Mouse (Mus musculus): ENCODE measurements around the gene Zfp831. TPM values are rescaled to one million over a fixed set of nuclear protein-coding genes. Genes with fewer than 3 reads are reported as not detected.

The Zfp831 gene
- total RNA-seq, 2 experiments from 2014 or later = 16.4 to 19.0 TPM

DNA sequence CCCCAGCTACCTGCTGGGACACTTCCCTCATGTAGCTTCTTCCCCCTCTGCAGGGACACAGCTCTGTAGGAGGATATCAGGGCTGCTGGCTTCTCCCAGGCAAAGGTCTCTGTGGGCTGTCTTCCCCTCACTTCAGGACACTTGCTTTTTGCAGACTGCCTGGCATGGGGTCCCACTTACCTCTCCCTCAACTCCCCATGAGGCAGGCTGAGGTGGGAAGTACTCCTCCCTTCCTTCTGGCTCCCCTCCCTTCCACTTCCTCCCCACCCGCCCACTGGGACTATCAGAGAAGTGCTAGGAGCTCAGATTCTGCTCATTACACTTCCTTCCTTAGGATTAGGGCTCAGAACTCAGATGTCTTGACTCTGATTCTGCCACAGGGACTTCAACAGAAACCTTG is 6.6 kb upstream of the Zfp831 start:
- no peak for DNase-seq (ENCODE audit: low spot score in 2 of 2)

DNA sequence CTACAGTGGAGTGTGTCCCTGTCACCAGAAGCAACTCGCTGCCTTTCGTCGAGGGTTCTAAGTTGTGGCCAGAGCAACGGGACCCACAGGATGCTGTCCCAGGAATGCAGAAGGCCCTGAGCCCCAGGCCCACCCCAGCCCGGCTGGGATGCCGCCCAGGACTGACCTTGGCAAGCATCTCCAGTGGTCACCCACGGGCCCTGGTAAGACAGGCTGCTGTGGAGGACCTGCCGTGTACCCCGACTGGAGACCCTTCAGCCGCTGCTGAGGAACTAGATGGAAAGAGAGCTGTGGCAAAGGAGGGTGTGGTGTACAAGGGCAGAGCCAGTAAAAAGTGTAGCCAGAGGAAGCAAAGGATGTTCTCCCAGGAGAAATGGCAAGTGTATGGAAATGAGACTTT is 1.6 kb downstream of the Zfp831 start:
- DNase-seq (ENCODE audit: low spot score in 2 of 2) = no peak

- no peak for DNase-seq (ENCODE audit: low spot score in 2 of 2)
These were observed 9.5 kb downstream of the Zfp831 start for GRCm38 (mm10) chr2:174652864-174653263.

DNA sequence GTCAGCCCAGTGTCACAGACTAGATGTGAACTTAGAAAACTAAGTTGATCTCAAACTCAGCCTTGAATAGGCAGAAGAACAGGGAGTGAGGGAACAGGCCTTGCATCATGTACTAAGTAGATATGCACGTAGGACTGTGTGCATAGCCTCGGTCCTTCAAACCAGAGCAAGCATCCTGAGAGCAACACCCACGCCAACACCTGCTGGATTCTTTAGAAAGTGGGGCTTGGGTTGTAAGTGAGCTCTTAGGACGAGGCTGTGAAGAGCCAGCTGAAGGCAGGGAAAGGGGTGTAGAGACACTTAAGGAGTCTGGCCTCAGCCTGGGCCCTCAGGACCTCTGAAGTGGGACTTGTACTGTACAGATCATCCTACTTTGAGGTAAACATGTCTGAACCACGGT is 12.0 kb downstream of the Zfp831 start:
- no peak for DNase-seq (ENCODE audit: low spot score in 2 of 2)

GRCm38 (mm10) chr2:174658229-174658844 is 15.0 kb downstream of the Zfp831 start:
- DNase-seq (ENCODE audit: low spot score in 2 of 2) = no peak

DNA sequence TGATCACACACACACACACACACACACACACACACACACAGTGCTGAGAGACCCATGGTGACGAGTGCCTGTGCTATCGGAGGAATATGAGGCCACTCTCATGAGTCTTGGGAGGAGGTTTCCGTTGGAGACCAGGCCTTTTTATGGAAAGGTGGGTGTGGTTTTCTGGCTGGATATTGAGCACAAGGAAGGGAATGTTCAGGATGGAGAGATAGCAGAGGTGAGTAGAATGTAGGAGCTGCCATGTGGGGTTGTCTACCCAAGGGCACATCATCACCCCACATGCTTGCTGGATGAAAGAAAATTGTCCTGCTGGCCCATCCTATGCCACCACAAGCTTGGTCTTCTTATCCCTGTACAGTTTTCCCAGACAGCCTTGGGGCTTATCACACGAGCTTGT is 16.5 kb downstream of the Zfp831 start:
- DNase-seq (ENCODE audit: low spot score in 2 of 2) = no peak

DNA sequence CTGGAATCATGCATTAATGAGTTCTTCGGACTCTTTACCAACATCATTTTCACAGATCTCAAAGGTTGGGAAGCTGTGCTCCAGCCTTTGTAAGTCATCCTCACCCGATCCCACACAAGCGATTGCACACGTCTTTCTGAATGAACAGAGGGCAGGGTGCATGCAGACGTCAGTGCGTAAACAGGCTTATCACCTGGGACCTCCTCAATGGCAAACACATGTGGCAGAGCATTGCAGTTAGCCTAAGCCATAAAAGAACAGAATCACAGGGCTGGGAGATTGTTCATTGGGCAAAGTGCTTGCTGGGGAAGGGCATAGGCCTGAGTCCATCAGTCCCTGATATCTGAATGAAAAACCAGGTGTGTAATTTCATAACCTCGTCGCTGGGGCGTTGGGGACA is 17.0 kb downstream of the Zfp831 start:
- no peak for DNase-seq (ENCODE audit: low spot score in 2 of 2)

GRCm38 (mm10) chr2:174661436-174662171 is 18.3 kb downstream of the Zfp831 start:
- DNase-seq (ENCODE audit: low spot score in 2 of 2) = no peak

DNA sequence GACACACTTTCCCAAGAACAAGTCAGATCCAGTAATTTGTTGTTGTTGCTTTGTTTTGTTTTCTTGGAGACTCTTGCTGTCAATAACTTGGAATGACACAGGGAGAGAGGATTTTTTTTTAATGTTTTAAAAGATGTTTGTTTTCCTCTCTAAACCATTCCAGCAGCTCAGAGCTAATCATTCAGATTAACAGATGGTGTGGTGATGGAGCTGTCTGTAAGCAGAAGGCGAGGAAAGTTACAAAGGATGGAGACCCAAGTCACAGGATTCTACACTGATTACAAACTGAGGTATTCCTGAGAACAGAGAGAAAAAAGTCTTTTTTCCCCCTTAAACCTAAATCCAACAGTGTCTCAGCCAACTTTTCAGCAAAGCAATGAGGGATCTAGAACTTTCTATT is 19.3 kb downstream of the Zfp831 start:
- DNase-seq (ENCODE audit: low spot score in 2 of 2) = no peak

DNA sequence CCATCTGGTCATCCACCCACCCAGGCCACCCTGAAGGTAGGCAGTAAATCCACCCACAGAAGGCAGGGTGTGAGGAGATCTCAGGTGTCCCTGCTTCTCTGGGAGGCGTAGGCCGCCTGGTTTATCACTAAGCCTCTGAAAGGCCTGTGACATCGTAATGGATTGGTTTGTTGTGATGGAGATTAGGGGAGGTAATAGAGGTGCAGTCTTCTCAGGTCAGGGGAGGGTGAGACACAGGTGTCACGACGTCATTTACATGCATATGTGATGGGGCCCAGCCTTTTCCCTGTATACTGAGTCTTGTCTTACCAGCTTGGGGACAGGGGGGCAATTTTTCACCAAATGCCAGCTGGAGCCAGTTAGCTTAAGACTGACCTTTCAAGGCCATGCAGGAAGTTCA is 22.1 kb downstream of the Zfp831 start:
- no peak for DNase-seq (ENCODE audit: low spot score in 2 of 2)

- DNase-seq (ENCODE audit: low spot score in 2 of 2) = no peak
These were observed 25.5 kb downstream of the Zfp831 start for GRCm38 (mm10) chr2:174668806-174669205.

DNA sequence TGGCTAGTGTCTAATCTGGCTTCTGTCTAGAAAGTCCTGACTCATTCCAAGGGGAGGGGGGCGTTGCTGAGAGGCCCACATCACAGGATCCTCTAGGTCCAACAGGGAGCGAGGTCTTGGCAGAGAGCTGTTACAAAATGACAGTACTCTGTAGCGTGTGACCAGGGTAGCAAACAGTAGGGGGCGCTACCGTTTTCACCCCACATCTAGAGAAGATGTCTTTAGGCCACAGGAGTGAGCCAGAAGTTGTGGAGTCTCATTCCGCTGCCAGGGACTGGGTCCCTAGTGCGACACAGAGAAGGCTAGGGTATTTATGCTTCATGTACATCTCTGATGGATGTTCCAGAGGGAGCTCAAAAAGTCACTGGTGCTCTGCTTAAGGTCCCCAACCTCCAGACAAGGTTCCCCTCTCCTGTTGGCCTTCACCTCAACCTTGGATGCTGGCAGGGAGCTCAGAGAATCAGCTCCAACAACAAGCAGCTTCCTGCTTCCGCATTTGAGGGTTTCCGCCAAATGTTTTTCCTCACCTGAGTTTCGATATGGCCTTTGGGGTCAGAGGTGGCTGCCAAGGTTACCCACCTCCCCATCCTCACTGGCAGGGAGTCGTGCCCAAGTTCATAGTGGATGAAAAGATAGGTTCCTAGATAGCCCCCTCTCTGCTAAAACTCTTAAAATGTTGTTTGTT is 29.3 kb downstream of the Zfp831 start:
- no peak for DNase-seq (ENCODE audit: low spot score in 2 of 2)

- DNase-seq (ENCODE audit: low spot score in 2 of 2) = peak; percentile 93 to 96
These were observed 30.4 kb downstream of the Zfp831 start for GRCm38 (mm10) chr2:174673592-174674286.

GRCm38 (mm10) chr2:174674287-174675045 is 31.1 kb downstream of the Zfp831 start:
- no peak for DNase-seq (ENCODE audit: low spot score in 2 of 2)

DNA sequence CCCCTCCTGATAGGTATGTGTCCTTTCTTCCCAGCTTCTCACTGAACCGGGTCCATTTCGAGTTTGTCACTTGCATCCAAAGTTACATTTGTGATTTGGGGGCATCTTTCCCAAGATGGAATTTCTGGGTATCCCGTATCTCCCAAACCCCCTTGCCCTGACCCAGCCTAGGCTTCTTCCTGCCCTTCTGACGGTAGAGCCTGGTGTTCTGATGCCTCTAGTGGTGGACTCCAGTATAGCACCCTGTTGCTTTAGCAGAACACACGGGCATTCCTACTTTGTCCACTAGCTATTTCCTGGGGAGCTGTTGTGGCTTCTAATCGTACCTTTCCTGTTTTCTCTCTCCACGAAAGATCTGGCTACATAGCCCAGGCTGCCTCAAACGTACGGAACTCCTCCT is 32.3 kb downstream of the Zfp831 start:
- peak; percentile 77 to 83 for DNase-seq (ENCODE audit: low spot score in 2 of 2)

DNA sequence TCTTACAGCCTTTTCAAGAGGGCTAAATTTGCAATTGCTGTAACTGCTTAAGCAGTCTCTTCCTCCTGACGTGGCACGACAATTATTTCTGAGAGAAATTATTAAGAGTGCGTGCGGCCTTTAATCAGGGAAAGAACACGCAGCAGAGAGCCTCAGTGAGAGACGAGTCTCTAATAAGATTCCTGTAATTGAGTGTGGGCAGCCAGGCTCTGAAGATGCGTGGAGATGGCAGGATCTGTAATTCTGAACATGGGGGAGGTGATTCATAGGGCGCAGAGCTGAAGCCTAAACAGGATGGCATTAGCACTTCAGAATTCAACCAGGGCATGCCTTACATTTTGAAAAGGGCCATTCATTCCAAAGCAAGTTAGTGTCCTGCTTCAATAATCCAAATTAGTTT is 58.0 kb downstream of the Zfp831 start:
- no peak for DNase-seq (ENCODE audit: low spot score in 2 of 2)

DNA sequence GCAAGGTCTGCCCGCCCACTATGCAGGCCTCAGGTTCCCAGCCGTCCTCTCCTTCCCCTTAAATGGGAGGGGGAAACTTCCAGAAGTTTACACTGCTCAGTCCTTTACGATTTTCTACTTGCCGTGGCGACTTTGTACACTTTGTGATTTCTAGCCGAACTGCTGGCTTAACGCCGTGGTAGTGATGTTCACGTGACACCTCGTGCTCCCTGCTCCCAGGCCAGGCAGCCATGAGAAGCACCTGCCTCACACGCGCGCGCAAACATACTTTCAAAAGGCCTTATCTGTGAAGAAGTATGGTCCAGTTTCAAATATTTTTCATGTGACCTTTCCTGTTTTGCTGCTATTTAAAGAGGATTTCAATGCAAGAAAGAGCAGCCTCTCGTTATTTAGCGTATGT is 63.8 kb downstream of the Zfp831 start:
- no peak for DNase-seq (ENCODE audit: low spot score in 2 of 2)

DNA sequence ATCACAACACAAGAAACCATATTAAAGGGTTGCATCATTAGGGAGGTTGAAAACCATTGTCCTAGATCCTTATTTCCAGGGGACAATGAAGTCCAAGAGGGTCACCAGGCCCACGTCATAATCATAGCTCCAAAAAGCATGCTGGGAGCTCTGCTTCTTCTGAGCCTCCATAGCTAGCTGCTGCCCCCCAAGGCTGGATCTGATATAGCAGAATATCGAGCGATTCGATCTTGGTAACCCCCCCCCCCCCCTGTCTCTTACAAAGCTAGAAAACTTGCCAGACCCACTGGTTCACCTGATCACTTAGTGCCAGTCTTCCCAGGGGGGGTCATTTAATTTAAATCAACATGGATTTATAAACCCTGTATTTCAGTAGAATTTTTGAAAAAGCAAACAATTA is 65.3 kb downstream of the Zfp831 start:
- DNase-seq (ENCODE audit: low spot score in 2 of 2) = no peak

DNA sequence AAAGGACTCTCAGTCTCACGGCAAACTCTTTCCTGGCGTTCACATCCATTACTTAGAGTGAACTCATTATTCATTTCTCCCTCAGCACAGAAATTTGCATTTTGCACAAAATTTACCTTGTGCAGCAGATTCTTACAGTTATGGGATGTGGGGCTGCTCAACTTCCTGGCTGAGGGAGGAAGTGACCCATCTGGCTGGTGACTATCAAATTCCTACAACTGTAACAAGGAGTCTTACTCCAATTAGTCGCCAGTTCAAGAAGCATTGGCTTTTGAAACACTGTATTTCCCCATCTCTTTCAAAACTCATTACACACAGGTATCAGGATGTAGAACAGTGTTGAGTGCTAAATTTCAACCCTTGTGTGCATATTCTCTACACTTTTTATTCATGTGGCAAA is 66.9 kb downstream of the Zfp831 start:
- DNase-seq (ENCODE audit: low spot score in 2 of 2) = no peak

- no peak for DNase-seq (ENCODE audit: low spot score in 2 of 2)
These were observed 68.7 kb downstream of the Zfp831 start for GRCm38 (mm10) chr2:174712043-174712442.

DNA sequence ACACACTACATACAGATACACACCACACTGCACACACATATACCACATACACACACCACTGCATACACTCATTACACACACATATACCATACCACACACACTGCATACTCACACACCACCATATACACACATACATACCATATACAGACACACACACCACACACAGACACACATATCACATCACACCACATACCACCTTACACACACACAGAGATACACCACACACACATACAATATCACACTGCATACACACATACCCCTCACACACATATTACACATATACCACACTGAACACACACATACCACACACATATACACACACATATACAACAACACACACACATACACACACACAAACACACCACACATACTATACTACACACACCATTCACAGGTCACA is 72.6 kb downstream of the Zfp831 start:
- no peak for DNase-seq (ENCODE audit: low spot score in 2 of 2)
